Mouse (Mus musculus) liver, embryonic 14.5 days (tissue): Measurements from ENCODE around the gene Inhbe.

ENCODE experiments used
- CTCF ChIP-seq: IDR thresholded peaks from 2 replicates; pipeline ENCODE4 v1.5.1; 2016; ENCODE audit warnings: antibody characterized with exemption, low read depth, control low read depth
- EP300 ChIP-seq: IDR thresholded peaks from 2 replicates; pipeline ENCODE4 v1.6.1; 2016; ENCODE audit warnings: antibody characterized with exemption, low read depth

GRCm38 (mm10) chr10:127332211-127332874 is 21.9 kb downstream of the Inhbe start:
- TF ChIP-seq CTCF = peak; percentile 56
- no peak for TF ChIP-seq EP300
